Mouse (Mus musculus): ENCODE data around the gene Aldh1a1.
"Not testable (repeated sequence)": the region's sequence is repeated elsewhere in the genome, so short reads cannot be mapped to it uniquely, and the experiment has no call there.

Gene Aldh1a1

DNA sequence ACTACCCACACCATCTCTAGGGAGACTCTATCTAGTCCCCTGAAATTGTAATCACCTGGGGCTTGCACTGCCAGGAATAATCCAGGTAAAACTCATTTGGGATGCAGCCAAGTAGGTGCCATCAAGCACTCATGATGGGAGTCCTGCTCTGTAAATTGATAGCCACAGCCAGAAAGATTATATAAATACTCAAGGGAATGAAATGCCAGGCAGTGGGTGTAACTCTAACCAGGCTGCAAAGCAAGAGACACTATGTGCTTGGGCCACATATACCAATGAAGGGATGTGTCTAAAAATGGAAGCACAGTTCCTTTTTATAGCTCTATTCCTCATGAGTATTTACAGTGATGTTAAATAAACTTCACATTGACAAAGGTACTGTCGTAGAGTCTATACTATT is 56.9 kb downstream of the Aldh1a1 start:
- no peak for DNase-seq (ENCODE audit: extremely low read depth, low read depth, low spot score)

DNA sequence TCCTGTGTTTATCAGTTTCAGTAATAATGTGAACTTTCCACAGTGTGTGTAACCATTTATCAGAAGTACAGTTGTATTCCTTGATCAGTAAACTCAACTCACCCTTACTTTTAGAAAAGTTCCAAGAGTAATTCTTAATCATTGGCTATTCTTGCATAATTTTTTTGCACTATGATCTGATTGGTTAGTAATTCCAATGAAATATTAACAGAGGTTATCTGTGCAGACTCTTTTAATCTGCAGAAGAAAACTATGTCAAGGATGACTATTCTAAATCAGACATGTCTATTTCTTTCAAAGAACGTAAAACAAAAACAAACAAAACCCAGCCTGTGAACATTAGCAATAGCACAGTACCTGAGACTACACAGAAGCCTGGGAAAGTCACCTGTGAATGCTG is 62.9 kb downstream of the Aldh1a1 start:
- no peak for DNase-seq (ENCODE audit: extremely low read depth, low read depth, low spot score)

DNA sequence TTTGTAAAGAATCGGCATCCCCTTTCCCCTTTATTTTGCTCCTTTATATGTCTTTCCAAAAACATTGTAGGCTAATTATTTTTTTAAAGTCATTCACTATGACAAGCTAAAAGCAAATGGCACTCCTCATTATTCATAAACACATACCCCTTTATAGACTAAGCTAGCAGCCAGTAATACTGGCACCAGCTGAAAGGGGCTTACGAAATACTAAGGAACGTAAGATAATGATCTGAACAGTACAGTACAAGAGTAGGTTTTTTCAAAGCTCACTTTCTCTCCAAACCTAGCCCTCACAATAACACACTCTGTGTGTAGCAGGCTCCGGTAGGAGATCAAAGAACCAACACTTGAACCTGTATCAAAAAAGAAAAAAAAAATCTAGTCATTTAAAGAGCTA is 64.7 kb downstream of the Aldh1a1 start:
- no peak for DNase-seq (ENCODE audit: extremely low read depth, low read depth, low spot score)

DNA sequence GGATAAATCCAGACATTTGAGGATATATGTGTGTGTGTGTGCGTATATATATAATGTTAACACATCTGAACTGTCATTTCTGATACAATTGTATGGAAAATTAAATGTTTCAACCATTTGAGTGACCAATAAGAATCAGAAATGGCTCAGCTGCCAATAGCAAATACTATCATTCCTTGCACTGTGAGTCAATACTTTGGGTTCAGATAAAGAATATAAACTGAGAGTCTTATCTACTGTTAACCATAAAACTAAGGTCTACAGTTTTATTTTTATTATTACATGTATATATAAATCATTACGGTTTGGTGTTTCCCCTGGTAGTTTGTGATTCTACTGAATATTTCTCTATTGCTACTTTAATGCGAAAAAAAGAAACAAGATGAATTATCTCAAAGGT is 65.6 kb downstream of the Aldh1a1 start:
- DNase-seq (ENCODE audit: extremely low read depth, low read depth, low spot score), result no peak

DNA sequence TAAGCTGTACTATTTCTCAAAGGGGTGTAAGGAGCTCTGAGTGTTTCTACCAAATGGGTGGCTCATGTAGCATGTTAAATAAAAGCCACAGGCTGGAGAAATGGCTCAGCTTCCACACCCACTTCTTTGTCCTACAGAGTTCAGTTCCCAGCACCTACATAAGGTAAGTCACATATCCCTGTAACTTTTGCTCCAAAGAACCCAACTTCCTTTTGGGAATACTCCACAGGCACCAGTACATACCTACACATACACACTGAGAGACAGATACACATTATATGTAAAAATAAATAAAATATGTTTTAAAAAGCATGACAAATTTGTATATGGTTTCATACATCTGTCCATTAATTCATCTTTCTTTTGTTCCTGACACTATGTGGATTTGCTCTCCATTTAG is 66.0 kb downstream of the Aldh1a1 start:
- DNase-seq (ENCODE audit: extremely low read depth, low read depth, low spot score), result no peak

DNA sequence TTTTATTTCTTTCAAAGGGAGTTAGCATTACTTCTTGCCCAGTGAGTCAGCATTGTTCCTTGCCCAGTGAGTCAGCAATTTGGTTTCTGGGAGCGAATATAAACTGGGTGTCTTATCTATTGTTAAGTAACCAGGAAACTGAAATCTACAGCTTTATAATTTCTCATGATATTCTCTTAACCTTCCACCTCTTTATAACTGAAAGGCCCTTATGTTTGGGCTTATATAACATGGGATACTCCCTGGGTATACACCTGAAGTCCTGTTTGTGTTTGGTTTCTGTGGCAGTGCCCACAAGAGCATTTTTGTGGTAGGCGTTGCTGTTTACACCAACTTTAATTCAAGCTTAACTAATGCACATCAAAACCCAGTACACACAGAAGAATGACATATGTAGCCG is 66.4 kb downstream of the Aldh1a1 start:
- no peak for DNase-seq (ENCODE audit: extremely low read depth, low read depth, low spot score)

DNA sequence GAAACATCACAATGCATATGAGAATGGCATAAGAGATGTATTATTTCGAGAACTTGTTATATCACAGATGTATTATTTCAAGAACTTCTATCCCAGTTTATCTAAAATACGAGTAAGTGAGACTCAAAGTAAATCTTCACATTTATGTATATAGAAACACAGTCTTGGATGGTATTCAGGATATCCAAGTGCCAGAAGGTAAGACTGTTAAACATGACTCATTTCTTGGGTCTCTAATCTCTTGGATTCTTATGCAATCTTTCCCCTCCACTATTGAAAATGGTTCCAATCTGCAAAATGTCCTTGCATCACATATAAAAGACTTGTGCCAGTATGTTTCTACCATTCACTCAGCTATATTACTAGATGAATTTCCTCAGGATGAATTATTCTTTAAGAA is 67.4 kb downstream of the Aldh1a1 start:
- DNase-seq (ENCODE audit: extremely low read depth, low read depth, low spot score), result no peak

DNA sequence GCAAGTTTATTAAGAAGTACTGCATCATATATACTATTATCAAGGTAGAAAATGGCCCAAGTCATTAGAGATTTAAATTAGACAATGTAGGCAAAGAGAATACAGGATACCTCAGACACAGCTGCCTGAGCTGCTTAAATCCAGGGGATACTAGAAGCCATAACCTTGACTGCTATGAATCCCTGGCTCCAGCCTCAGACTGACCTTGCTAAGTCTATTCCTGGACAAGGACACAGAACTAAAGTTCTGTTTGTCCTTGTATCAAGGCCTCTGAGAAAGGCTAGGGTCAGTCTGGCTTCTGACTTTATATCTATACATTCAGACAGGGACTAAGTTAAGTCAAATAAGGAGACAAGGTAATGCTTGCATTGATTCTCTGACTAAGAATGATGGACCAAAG is 69.9 kb downstream of the Aldh1a1 start:
- DNase-seq (ENCODE audit: extremely low read depth, low read depth, low spot score), result no peak

DNA sequence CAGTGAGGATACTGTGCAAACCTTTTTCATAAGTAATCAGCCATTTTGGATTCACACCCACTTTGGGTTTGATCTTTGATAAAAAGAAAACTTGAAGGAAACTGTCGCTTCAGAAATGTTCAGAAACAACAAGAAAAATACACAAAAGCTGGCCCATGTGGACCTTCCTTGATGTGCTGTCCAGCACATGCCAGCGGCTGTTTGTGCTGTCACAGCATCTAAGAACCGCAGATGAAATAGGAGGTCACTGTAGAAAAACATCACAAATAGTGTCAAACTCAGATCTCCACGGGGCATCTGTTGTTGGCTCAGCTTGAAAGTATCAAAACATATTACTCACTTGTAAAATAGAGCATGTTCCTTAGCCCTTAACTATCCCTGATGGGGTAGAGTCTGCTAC is 73.8 kb downstream of the Aldh1a1 start:
- no peak for DNase-seq (ENCODE audit: extremely low read depth, low read depth, low spot score)

DNA sequence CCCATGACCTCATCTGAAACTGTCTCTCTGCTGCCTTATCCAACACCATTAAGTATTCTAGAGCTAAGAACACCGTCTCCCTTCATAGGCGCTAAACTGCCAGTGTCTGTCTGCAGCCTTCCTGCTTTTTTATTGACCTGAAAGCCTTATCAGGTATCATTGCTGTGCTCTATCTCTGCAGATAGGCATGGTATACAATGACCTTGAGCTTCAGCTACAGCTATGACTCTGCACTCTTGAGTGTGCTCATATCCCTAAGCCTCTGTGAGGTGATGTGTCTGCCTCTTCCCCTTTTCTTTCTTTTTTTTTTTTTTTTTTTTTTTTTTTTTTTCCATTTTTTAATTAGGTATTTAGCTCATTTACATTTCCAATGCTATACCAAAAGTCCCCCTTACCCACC is 74.5 kb downstream of the Aldh1a1 start:
- no peak for DNase-seq (ENCODE audit: extremely low read depth, low read depth, low spot score)

DNA sequence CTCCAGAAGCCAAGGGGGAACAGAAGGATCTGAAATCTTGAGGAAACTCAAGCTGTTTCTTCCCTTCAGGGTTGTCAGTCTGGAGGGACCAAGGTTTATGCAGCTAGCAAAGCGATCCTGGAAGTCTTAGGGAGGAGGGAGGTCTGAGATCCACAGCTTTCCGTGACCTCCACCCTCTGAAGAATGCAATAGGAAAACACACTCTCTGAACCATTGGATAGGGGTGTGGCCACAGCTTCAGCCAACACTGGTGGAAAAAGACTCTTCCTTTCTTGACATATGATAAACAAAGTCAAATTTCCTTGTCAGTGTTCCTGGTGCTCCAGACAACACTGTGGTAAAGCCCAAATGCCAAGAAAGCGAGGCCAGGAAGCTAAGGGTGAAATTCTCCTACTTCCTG is 84.5 kb downstream of the Aldh1a1 start:
- no peak for DNase-seq (ENCODE audit: extremely low read depth, low read depth, low spot score)

DNA sequence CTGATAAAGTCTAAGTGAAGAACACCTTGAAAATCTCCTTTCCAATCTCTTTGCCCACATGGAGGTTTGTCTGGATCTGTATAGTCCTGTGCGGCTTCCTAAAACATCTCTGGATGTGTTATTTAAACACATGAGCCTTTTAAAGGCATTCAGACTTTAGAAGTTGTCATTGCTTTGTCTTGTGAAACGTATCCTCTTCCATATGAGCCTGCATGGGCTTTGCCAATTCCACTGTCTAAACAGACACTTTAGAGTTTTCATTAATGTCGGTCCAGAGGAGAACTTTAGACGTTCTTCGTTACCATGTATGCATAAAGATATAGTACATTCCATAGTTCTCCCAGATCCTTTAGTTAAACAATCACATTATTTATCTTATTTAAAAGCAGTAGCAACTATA is 84.9 kb downstream of the Aldh1a1 start:
- no peak for DNase-seq (ENCODE audit: extremely low read depth, low read depth, low spot score)

DNA sequence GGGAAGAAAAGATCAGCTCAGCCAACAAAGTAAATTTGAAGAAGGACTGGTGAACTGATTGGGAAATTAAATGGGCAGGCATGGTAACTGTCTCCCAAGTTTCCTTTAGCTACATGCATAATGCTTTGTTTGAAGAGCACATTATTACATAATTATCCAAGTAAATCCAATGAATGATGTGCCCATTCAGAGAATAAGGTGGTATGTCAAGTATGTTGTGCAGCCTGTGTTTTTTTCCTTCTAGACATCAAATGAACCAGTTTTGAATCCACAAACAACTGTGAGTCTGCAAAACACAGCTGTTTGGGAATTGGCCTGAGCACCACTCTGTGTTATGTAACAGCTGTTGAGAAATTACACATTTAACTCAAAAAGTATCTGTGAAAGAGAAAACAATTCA is 107.4 kb downstream of the Aldh1a1 start:
- no peak for DNase-seq (ENCODE audit: extremely low read depth, low read depth, low spot score)

DNA sequence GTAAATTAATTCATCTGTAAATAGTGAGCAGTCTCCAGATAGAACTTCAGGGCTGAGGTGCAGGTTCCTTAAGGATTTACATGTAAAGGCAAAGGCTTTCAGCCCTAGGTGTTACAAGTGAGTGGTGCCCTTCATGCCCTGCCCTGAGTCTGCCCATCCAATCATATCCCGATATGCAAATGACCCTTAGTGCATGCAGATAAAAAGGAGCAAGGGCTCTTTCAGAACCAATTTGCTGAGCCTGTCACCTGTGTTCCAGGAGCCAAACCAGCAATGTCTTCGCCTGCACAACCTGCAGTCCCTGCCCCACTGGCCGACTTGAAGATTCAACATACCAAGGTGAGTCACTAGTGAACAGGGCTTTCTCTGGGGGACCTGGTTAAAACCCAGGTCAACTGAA is 109.2 kb downstream of the Aldh1a1 start:
- no peak for DNase-seq (ENCODE audit: extremely low read depth, low read depth, low spot score)

DNA sequence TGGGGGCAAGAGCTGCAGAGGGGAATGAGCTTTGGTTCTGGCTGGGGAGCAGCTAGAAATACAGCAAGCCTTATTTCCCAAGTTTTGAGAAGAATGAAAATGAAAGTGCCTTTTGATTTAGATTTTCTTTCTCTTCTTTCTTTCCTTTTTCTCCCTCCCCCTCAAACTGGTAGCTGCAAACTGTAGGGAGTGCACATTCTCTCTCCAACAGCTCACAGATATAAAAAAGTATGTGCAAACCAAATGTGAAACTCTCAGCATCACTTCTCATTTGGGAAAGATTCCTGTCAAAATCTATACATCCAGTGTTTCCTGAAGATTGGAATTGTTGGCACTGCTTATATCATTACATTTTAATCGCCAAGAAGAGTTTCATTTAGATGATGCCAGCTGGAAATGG is 110.7 kb downstream of the Aldh1a1 start:
- no peak for DNase-seq (ENCODE audit: extremely low read depth, low read depth, low spot score)

DNA sequence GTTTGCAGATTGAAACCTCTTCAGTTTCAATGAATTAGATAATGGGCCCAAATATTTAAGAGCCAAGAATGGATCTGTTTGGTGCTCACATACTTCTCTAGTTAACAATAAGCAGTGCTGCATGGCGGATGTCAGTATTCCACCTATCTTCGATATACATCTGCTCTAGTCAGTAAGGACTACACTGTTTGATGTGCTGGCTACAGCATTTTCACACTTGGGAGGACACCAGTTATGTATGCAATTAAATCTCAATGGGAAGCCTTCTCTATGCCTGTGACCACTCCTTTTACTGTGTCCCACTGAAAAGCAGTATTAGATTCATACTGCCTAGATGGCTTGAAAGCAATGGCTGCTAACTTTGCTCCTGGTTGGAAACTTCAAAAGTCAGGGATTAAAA is 111.4 kb downstream of the Aldh1a1 start:
- no peak for DNase-seq (ENCODE audit: extremely low read depth, low read depth, low spot score)

DNA sequence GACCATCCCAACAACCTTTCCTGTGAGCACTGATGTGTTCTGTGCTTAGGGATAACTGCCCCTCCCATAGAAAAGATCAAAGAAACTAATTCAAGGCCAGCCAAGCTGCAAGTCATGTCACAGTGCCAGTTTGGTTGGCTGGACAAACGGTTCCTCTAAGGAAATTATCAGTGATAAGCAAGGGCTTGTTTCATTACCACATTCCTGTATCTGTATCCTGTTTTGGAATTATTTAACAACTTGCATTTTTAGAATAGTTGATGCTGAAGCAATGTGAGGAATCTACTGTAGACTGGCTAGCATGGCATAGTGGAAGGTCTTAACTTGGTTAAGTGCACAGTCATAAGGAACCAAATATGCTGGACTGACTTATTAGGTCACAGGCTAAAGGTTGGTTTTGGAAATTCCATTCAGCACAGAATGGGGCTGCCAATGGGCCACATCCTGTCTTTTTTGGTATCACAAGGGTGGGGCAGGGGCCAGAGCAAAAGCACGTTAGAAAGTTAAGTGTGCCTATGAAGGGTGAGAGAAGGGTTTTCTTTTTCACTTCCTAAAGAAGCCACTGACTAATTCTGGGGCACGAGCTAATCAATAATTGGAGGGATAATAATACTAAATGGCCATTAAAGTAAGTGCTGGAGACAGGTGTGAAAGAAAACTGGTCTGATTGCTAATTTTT is 121.9 kb downstream of the Aldh1a1 start:
- DNase-seq (ENCODE audit: extremely low read depth, low read depth, low spot score), result no peak

DNA sequence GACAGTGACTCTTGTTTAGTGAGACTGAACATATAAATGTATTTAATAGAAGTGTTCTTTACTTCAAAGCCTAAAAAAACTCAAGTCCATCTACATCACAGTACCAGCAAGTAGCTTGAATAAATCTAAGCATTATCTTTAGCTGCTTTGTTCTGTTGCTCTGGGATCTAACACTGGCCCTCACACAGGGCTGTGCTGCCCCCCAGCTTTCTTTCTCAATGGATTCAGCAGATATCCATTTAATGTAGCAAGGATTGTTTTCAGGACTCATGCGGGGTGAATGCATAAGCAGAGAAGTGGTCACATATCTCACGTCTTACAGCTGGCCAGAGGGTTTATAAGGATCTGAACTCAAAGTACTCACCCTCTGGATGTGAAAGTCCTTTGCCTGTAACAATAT is 129.9 kb downstream of the Aldh1a1 start:
- no peak for DNase-seq (ENCODE audit: extremely low read depth, low read depth, low spot score)

DNA sequence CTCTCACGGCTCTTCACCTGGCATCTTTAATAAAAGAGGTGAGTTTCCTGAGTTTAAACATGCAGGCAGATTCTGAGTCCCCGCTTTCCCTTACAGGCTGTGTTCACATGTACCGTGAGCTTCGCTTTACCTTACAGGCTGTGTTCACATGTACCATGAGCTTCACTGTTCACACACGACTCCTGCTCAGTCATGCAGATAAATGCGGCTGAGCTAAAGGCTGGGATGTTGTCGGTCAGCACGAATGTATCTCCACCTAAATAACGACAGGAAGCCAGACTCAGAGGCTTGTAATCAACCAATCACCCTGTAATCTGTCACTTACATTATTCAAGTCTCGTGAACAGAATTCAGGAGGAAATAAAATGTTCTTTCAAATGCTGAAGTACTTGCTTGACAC is 130.9 kb downstream of the Aldh1a1 start:
- no peak for DNase-seq (ENCODE audit: extremely low read depth, low read depth, low spot score)

DNA sequence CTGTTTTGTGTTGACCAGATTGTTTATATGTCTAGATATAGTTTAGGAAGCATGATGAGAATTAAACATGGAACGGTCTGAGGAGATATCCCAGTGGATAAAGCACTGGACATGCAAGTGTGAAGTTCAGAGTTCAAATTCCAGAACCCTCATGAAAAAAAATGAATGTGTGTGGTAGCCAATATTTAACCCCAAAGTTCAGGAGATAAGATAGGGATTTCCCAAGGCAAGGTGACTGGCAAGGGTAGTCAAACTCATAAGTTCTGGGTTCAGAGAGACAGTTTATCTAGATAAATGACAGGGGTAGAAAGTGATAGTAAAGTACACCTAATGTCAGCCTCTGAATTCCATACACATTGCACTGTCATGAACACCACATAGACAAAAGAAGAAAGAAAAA is 138.5 kb downstream of the Aldh1a1 start:
- no peak for DNase-seq (ENCODE audit: extremely low read depth, low read depth, low spot score)

DNA sequence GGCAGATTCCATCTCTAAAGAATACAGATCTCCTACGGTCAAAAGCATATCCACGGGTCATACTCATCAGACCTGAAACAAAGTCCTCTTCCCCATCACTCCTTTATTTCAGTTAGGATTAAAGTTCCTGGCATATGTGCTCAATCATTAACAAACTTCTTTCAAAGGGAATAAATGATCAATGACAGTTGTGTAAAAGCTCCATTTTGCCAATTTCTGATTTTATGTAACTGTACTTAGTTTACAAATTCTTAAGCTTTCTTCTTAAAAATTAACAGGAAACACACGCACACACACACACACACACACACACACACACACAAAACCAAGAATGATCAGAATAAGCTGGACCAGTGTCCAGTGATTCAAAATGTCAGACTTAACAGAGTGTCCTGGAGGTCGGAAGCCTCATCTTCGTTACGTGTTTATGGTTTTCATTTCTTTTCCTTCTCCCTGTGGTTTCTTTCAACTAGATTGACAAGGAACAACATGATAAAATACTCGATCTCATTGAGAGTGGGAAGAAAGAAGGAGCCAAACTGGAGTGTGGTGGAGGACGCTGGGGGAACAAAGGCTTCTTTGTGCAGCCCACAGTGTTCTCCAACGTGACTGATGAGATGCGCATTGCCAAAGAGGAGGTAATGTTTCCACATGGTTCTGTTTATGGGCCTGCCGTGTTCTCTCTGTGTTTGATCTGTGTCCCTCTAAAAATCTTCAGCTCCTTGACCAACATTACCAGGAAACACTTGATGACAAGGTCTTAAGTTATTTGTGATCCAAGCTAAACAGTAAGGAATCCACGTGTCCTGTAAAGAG is 141.6 kb downstream of the Aldh1a1 start:
- DNase-seq (ENCODE audit: extremely low read depth, low read depth, low spot score), result no peak

DNA sequence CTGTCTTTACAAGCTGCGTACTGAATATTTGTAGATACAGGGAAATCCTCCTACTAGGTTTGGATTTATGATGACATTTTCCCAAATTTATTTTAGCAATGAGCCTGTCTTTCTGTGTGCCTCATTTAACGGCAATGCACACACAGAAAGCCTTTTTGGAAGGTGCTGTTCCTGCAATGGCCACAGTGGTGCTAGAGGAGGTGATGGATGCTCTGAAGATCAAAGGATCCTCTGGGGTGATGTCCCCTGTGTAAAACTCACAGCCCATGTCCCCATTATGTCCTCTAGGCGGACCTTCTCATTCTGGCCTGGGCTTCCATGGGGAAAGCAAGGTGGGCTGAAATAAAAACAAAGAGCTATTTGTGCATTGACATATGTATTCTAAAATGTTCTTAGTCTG is 151.8 kb downstream of the Aldh1a1 start:
- DNase-seq (ENCODE audit: extremely low read depth, low read depth, low spot score), result no peak

DNA sequence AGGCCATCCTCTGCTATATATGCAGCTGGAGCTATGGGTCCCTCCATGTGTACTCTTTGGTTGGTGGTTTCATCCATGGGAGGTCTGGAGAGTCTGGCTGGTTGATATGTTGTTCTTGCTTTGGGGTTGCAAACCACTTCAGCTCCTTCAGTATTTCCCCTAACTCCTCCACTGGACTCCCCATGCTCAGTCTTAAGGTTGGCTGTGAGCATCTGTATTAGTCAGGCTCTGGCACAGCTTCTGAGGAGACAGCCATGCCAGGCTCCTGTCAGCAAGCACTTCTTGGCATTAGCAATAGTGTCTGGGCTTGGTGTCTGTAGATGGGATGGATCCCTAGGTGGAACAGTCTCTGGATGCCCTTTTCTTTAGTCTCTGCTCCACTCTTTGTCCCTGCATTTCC is 155.0 kb downstream of the Aldh1a1 start:
- not testable (repeated sequence) for DNase-seq (ENCODE audit: extremely low read depth, low read depth, low spot score)

Measured in fat pad, adult 2 months (tissue).